Mouse (Mus musculus) Patski (cell line): ENCODE measurements around the gene Ccnb1ip1. TPM values are rescaled to one million over a fixed set of nuclear protein-coding genes. Genes with fewer than 3 reads are reported as not detected.
A peak's percentile ranks its signal among the peaks of the same experiment; 100 is the strongest.
"Not testable (repeated sequence)": the region's sequence is repeated elsewhere in the genome, so short reads cannot be mapped to it uniquely, and the experiment has no call there.

Experiments
- ATAC-seq: fragments of 100-300 bp; one replicate; pipeline ENCODE4 v1.8.0; 2021
- CTCF ChIA-PET: fragments of 350-600 bp; sonication (Branson Sonifier 250); formaldehyde crosslinking; loops from one replicate; lab custom pipeline; 2022; ENCODE audit warnings: inconsistent platforms; lab: Charles Lee
- POLR2A ChIA-PET: fragments of 350-600 bp; sonication (Branson Sonifier 250); formaldehyde crosslinking; loops from one replicate; lab custom pipeline; 2022; ENCODE audit warnings: antibody characterized with exemption, inconsistent platforms; lab: Charles Lee
- DNase-seq: peaks from one replicate; pipeline ENCODE4 v3.0.0-alpha.2; 2011; ENCODE audit warnings: low read depth, low spot score
- H3K27me3 ChIP-seq: fragments of 371-371 bp; one replicate; pipeline ENCODE4 v1.5.1; 2021
- CTCF ChIP-seq: fragments of 100-300 bp; IDR thresholded peaks from one replicate; pipeline ENCODE4 v1.5.1; 2021
- in situ Hi-C: fragments of 300-500 bp; cut with MboI; formaldehyde crosslinking; loops from 3 replicates; pipeline ENCODE4 v1.11.1; 2018; ENCODE audit warnings: low pct_unique_long_range_greater_than_20kb, mixed read lengths
- polyA plus RNA-seq: library from polyadenylated mRNA; unstranded; gene quantifications from one replicate; pipeline ENCODE4 v1.2.3, GENCODE M21; 2021

The Ccnb1ip1 gene
- polyA plus RNA-seq = 0.04 TPM

DNA sequence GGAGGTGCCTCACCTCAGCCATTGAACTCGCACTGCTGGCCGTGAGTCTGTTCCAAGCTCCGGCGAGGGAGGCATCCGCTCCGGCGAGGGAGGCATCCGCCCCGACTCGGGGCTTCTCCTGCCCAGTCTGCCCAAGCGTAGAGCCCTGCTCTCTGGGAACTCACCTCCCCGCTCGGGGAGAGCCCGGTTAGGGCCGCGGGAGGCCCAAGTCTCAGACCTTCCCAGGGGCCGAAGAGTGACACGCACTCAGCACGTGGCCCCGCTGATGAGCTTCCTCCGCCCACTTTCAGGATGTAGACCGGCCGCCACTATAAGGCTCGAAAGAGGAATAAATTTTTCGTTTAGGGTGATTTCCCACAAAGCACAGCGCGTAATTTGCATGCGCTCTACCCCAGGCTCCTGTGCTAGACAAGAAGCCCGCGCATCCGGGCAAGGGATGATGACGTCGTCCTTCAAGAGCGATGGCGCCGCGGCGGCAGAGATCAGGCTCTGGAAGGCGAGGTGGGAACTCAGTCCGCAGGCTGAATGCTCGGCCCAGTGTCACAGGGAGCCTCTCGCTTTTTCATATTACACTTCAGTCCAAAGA is at the start of gene Ccnb1ip1, which contains the start of gene Parp2:
TSS of gene Ccnb1ip1 (minus strand) at position 246 of the 586 bp plus-strand sequence.
TSS of gene Parp2 (plus strand) at position 355 of the 586 bp plus-strand sequence.
- TF ChIP-seq CTCF = no peak
- DNase-seq (peak; percentile 99), ATAC-seq (peak; percentile 100)
- in situ Hi-C loops = no loop called here
- POLR2A ChIA-PET = interaction anchor here (1.0 kb wide), 1 partner anchor 282 kb away, joined by 3 read pairs; no protein-coding TSS in a partner anchor
- H3K27me3 ChIP-seq = no peaks in the 10 kb centered on the region
- CTCF ChIA-PET = interaction anchor here (1.1 to 7.4 kb wide), 4 partner anchors 9 to 282 kb away, joined by 3 to 37 read pairs (median 3); partner anchors contain the start of gene Ttc5

DNA sequence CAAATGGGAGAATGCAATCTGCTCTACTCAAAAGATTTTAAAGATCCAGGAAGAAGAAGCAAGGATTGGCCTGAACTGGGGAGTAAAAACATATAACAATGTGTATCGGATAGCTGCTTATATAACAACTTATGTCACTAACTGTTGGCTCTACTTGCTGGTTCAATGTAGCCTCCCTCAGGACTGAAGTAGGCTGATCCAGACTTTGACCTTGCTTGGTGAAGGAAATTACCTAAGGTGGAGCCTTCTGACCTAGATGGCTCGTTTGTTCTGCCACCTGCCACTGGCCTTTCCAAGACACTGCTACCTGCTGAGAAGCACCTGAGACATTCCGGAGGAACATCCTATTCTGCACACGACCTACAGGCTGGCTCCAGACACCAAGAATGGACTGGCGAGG is 48.3 kb upstream of the Ccnb1ip1 start:
- no peak for TF ChIP-seq CTCF
- no peaks in the 10 kb centered on the region for H3K27me3 ChIP-seq
- ATAC-seq (no peak), DNase-seq (no peak)
- in situ Hi-C loops = no loop called here
- POLR2A ChIA-PET = no interaction called here
- CTCF ChIA-PET = no interaction called here

DNA sequence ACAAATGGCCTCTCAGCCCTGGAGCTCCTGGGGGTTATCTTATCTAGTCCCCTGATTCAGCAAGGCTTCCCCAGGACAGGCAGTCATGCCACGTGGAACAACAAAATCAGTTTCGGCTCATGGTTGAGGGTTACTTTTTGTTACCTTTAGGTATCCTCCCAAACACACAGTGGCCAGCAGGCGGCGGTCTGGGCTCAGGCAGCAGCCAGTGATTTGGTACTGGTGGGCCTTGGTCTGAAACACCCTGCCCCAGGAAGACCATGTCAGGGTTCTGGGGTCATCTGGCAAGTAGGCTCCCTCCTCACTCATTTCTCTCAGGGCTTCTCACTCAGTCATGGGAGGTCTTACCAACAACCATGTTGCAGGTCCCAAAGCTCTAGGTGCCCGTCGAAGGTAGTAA is 29.7 kb upstream of the Ccnb1ip1 start:
- ChIA-PET POLR2A (no interaction called here), CTCF (no interaction called here)
- no peak for ATAC-seq
- in situ Hi-C loops = no loop called here
- TF ChIP-seq CTCF = no peak
- no peaks in the 10 kb centered on the region for H3K27me3 ChIP-seq
- DNase-seq = no peak

DNA sequence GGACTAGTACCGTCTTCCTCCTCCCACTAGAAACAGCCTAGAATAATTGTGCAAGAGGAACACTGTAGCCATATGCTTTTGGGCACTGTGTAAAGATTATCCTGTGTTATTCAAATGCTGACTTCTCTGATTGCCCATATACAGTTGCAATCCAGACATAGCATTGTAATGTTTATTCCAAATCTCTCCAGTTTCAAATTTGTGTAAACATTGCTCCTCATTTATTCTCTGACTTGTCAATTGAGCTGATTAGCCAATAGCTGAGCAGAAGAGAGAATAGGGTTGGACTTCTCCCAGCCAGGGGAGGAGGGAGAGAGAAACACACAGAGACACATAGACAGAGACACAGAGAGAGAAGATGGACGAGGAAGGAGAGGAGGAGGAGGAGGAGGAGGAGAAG is 26.9 kb upstream of the Ccnb1ip1 start:
- no peak for DNase-seq
- in situ Hi-C loops = no loop called here
- TF ChIP-seq CTCF = no peak
- CTCF ChIA-PET = interaction anchor here (1.2 kb wide), 1 partner anchor 10 kb away, joined by 3 read pairs; no protein-coding TSS in a partner anchor
- no peaks in the 10 kb centered on the region for H3K27me3 ChIP-seq
- POLR2A ChIA-PET = no interaction called here
- ATAC-seq = no peak

DNA sequence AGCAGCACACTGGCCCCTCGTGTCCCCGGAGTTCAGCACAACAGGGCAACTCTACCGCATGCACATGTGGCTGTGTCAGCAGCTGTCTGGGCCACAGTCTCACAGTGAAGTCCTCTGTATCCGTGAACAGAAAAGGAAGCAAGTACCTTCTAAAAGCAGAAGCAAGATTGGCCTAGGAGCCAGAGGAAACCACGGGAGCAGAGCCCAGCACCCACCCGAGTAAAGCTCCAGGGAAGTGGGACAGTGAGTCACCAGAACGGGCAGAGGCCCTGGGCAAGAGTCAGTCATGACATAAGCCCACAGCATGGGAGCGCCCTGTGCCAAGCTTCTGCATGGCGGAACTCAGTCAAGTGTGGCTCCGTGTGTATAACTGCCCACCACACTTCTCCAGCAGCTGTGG is 26.4 kb upstream of the Ccnb1ip1 start:
- TF ChIP-seq CTCF = no peak
- no peaks in the 10 kb centered on the region for H3K27me3 ChIP-seq
- ChIA-PET CTCF (interaction anchor here (1.2 kb wide), 1 partner anchor 10 kb away, joined by 3 read pairs; no protein-coding TSS in a partner anchor), POLR2A (no interaction called here)
- no peak for DNase-seq
- ATAC-seq = peak; percentile 44
- in situ Hi-C loops = no loop called here

DNA sequence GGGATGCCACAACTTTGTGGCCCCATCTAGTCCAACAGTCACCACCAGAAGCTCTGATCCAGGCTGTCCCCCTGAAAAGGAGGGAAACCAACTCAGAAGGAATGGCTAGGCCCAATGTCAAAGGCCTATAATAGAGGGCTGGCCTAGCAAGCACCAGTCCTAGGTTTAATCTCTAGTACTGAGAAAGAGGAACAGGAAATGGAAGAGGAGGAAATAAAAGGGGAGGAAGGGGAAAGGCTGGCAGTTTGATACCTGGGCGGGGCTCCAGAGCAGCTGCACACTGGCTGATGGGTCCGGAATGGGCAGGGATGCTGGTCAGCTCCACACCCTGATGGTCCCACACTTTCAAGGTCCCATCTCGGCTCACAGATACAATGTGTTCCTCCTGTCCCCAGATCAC is 22.3 kb upstream of the Ccnb1ip1 start:
- CTCF ChIA-PET = no interaction called here
- ATAC-seq = no peak
- no peaks in the 10 kb centered on the region for H3K27me3 ChIP-seq
- no peak for TF ChIP-seq CTCF
- POLR2A ChIA-PET = no interaction called here
- DNase-seq = no peak
- in situ Hi-C loops = no loop called here

DNA sequence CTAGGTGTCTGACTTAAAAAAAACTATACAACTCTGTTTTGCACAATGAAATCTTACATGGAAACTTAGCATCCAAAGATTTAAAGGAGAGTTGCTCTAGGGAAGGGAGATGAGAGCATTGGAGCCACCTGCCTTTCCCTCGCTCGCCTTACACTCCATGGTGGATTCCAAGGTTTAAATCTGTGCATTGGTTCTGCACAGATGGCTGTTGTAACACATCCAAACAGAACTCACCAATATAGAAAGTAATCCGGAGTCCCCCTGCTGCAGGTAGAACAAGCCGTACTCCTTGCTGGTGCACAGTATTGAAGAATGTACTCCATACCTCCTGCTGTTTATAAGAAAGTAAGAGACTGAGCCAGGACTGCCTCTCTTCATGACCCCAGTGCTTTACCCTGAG is 19.0 kb upstream of the Ccnb1ip1 start:
- no peak for ATAC-seq
- no peak for DNase-seq
- POLR2A ChIA-PET = interaction anchor here (0.6 kb wide), 1 partner anchor 43 kb away, joined by 3 read pairs; no protein-coding TSS in a partner anchor
- TF ChIP-seq CTCF = no peak
- in situ Hi-C loops = no loop called here
- CTCF ChIA-PET = no interaction called here
- no peaks in the 10 kb centered on the region for H3K27me3 ChIP-seq

DNA sequence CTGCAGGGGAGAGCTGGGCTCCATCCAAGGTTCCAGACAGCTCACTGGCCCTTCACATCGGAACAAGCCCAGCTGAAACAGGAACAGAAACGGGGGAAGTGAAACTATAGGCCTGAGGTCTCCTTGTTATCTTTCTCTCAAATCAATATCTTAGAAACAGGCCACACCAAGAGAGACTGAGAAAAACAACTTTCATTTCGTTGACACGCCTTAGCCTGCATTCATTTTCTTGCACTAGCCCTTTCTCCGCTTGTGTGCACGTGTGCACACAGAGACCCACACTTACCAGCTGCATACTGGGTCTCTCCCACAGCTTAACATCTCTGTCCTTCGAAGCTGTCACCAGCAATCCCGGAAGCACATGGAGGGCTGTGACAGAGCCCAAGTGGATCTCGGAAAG is 16.7 kb upstream of the Ccnb1ip1 start:
- no peak for TF ChIP-seq CTCF
- in situ Hi-C loops = no loop called here
- CTCF ChIA-PET = interaction anchor here (1.0 kb wide), 1 partner anchor 240 kb away, joined by 3 read pairs; no protein-coding TSS in a partner anchor
- ATAC-seq (no peak), DNase-seq (no peak)
- POLR2A ChIA-PET = no interaction called here
- no peaks in the 10 kb centered on the region for H3K27me3 ChIP-seq

DNA sequence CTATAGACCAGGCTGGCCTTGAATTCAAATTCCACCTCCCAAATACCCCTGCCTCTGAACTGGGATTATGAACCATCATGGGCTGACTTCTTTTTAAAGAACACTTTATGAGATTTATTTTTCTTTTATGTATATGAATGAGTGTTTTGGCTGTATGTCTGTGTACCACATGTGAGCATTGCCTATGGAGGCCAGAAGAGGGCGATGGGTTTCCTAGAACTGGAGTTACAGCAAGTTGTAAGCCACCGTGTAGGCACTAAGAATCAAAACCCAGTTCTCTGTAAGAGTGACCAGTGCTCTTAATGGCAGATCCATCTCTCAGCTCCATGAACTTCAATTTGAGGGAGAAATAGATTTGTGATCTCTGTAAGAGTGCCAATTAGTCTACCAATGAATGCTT is 15.7 kb upstream of the Ccnb1ip1 start:
- in situ Hi-C loops = no loop called here
- CTCF ChIA-PET = no interaction called here
- no peaks in the 10 kb centered on the region for H3K27me3 ChIP-seq
- POLR2A ChIA-PET = no interaction called here
- DNase-seq (no peak), ATAC-seq (no peak)
- TF ChIP-seq CTCF = no peak

DNA sequence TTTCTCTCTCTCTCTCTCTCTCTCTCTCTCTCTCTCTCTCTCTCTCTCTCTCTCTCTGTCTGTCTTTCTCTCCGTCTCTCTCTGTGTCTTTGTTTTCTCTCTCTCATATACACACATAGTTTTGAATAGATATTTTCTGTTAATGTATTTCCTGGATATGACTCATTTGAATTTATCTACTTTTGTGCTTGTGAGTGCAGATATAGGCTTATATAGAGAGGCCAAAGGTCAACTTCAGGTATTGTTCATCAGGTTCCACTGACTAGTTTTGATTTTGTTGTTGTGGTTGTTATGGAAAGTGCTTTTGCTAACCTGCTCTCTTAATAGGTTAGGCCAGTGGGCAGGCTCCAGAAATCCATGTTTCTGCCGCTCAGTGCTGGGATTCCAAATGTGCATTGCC is 5.5 kb upstream of the Ccnb1ip1 start:
- in situ Hi-C loops = no loop called here
- ATAC-seq (no peak), DNase-seq (no peak)
- POLR2A ChIA-PET = no interaction called here
- no peaks in the 10 kb centered on the region for H3K27me3 ChIP-seq
- no peak for TF ChIP-seq CTCF
- CTCF ChIA-PET = no interaction called here

DNA sequence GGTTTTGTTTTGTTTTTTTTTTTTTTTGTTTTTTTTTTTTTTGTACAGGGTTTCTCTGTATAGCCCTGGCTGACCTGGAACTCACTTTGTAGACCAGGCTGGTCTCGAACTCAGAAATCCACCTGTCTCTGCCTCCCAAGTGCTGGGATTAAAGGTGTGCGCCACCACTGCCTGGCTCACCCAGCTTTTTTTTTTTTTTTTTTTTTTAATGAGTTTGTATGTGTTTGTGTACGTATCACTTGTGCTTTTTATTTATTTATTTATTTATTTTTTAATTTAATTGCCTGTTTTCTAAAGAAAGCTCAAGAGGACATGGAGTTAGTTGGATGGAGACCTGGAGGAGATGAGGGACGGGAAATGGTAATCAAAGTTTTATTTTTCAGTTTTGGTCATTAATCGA is 1.1 kb downstream of the Ccnb1ip1 start:
- CTCF ChIA-PET = interaction anchor here (1.3 to 7.4 kb wide), 2 partner anchors 21 to 258 kb away, joined by 3 to 37 read pairs; partner anchors contain the start of gene Ttc5
- ATAC-seq, DNase-seq, POLR2A ChIA-PET, H3K27me3 ChIP-seq, in situ Hi-C loops: not testable (repeated sequence)
